Mouse (Mus musculus): ENCODE results near the gene Ankrd54. TPM values are rescaled to one million over a fixed set of nuclear protein-coding genes. Genes with fewer than 3 reads are reported as not detected.

Ankrd54 gene
- total and polyA plus RNA-seq, 3 experiments, result 21.8 to 38.6 (median 26.4) TPM

DNA sequence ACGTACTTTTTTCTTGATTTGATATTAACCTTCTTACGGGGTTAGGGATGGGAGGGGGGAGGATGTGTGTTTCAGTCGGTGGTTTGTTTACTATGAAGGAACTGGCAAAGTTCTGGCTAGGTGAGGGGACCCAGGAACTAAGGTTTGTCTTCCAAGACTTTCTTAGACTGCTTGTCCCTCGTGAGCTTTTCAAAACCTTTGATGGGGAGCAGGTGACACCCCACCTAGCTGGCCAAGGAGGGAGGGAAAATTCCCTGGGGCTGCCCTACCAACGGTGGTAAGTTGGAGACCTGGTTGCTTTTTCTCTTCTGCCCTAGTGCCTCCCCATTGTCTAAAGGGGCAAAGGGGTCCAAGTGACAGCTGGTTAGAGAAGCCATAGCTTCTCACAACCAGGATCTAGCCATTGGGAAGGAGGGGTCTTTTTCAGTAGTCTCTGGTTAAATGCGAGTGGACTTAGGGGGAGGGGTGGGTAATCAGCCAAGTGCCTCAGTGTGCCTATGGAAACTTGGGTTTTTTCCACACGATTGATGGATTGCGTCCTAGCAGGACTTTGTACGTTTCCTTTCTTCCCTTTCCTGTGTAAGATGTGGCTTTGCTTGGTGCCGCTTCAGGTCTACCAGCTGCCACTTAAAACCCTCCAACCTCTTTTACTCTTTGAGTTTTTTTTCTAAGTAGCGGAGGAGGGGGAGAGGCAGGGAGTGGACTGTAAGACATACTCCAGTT lies 33.0 kb downstream of the Ankrd54 start (continued):
- TF ChIP-seq POLR2AphosphoS2 (IDR thresholded peaks at IDR 0.05; ENCODE audit: low read depth, low read length) (no peak; the same call in 1 of the 2 replicates), ZMIZ1 (IDR thresholded peaks at IDR 0.05; ENCODE audit: low read depth, low read length) (no peak), CHD1 (IDR thresholded peaks at IDR 0.05; ENCODE audit: low read depth, low read length) (peak; percentile 72), RCOR1 (conservative IDR thresholded peaks at IDR 0.05; ENCODE audit: low read depth, low read length) (no peak), KAT2A (IDR thresholded peaks at IDR 0.05; ENCODE audit: insufficient replicate concordance, low read length) (no peak), GABPA (IDR thresholded peaks at IDR 0.05; ENCODE audit: insufficient replicate concordance, low read depth, low read length) (no peak), MEF2A (IDR thresholded peaks at IDR 0.05; ENCODE audit: borderline replicate concordance, low read depth, low read length) (no peak), MAX (IDR thresholded peaks at IDR 0.05; ENCODE audit: low read length) (no peak), UBTF (IDR thresholded peaks at IDR 0.05; ENCODE audit: low read depth, low read length) (0 out of 2 replicates have a peak, but pooled peaks have one; percentile 17), ETS1 (conservative IDR thresholded peaks at IDR 0.05; ENCODE audit: low read depth, low read length) (no peak), ELF1 (IDR thresholded peaks at IDR 0.05; ENCODE audit: low read depth, low read length) (no peak)

DNA sequence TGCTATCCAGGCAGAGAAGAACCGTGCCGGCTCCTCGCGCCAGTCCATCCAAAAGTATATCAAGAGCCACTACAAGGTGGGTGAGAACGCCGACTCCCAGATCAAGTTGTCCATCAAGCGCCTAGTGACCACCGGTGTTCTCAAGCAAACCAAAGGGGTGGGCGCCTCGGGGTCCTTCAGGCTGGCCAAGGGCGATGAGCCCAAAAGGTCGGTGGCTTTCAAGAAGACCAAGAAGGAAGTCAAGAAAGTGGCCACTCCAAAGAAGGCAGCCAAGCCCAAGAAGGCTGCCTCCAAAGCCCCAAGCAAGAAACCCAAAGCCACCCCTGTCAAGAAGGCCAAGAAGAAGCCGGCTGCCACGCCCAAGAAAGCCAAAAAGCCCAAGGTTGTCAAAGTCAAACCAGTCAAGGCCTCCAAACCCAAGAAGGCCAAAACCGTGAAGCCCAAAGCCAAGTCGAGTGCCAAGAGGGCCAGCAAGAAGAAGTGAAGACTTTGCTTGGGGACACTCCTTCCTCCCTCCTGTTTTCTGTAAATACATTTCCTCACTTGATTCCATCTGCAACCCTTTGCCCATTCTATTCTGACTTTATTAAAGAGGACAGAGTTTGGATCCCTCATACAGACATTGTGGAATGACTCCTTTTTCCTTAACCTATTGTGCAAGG lies 33.7 kb downstream of the Ankrd54 start:
- Histone ChIP-seq H3K27ac (ENCODE audit: insufficient read depth, low read depth) (peak overlapping the region; percentile 31), H3K27me3 (replicated peaks) (peaks cover 86% of the 10 kb centered on the region), H3K9me3 (replicated peaks; ENCODE audit: low read length) (peaks cover 9% of the 10 kb centered on the region), H3K4me3 (replicated peaks in 1 of 3; ENCODE audit: low read depth in 2 of 3, low read length in 2 of 3, poor library complexity in 1 of 3) (peak overlapping the region; percentile 46 to 68 (median 47)), H3K4me2 (ENCODE audit: insufficient read depth, low read depth, poor library complexity, severe bottlenecking) (peak overlapping the region; percentile 97), H3K36me3 (replicated peaks in 1 of 2; ENCODE audit: control insufficient read depth in 1 of 2, insufficient read depth in 1 of 2, low read length in 1 of 2) (no peaks in the 10 kb centered on the region), H3K79me2 (replicated peaks; ENCODE audit: control insufficient read depth, extremely low read depth, insufficient read depth, poor library complexity, severe bottlenecking) (no peaks in the 10 kb centered on the region), H3K9ac (ENCODE audit: insufficient read depth, low read depth) (peak overlapping the region; percentile 81), H3K4me1 (ENCODE audit: control insufficient read depth in 1 of 2, insufficient read depth in 2 of 2) (peaks cover 0 to 28% of the 10 kb centered on the region in 2 experiments; a peak in 2 of 4 replicates)
- TF ChIP-seq POLR2A (IDR thresholded peaks at IDR 0.05; ENCODE audit: low read depth, low read length), result no peak
- peak; percentile 46; the same call in 1 of the 2 replicates for TF ChIP-seq CHD1 (IDR thresholded peaks at IDR 0.05; ENCODE audit: low read depth, low read length)
- DNase-seq (ENCODE audit: extremely low read depth), result no peak
- in situ Hi-C loops (cut with MboI; ENCODE audit: low pct_ligation_motif_present, low pct_unique_long_range_greater_than_20kb, low sequenced_read_pairs) (no loop called here), dilution Hi-C loops (cut with MboI; ENCODE audit: extremely low pct_ligation_motif_present, extremely low pct_unique_long_range_greater_than_20kb, low sequenced_read_pairs) (no loop called here)

DNA sequence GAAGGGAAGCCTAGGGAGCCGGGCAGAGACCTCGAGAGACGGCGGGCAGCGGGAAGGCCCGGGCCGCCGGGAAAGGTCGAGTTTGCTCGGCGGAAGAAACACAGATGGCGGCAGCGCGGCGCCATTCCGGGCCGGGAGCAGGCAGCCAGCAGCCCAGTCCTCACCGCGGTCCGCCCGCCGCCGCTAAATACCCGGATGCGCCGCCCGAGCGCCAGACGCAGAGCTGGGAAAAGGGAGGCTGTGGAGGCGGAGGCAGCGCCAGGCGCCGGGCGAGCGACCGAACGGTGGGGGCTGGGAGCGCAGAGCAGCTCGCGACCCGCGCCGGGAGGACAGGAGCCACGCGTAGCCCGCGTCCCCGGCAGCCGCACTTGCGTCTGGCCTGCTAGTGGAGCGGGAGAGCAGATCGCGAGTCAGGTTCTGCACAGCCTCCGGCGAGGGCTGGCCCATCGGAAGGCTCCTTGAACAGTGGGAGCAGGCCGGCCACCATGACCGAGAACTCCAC lies 34.4 kb downstream of the Ankrd54 start, which contains the start of gene H1f0:
Gene H1f0, plus strand, starts transcription at position 214 of the 502 bp plus-strand sequence.
- Histone ChIP-seq H3K36me3 (replicated peaks in 1 of 2; ENCODE audit: control insufficient read depth in 1 of 2, insufficient read depth in 1 of 2, low read length in 1 of 2) (no peaks in the 10 kb centered on the region), H3K4me3 (replicated peaks in 1 of 3; ENCODE audit: low read depth in 2 of 3, low read length in 2 of 3, poor library complexity in 1 of 3) (peak within 1 kb of the TSS; percentile 46 to 68 (median 47)), H3K4me2 (ENCODE audit: insufficient read depth, low read depth, poor library complexity, severe bottlenecking) (peak within 1 kb of the TSS; percentile 97), H3K9ac (ENCODE audit: insufficient read depth, low read depth) (peak within 1 kb of the TSS; percentile 81), H3K27me3 (replicated peaks) (peaks cover 88% of the 10 kb centered on the region), H3K27ac (ENCODE audit: insufficient read depth, low read depth) (peak within 1 kb of the TSS; percentile 31), H3K4me1 (ENCODE audit: control insufficient read depth in 1 of 2, insufficient read depth in 2 of 2) (peaks cover 0 to 28% of the 10 kb centered on the region in 2 experiments; a peak in 2 of 4 replicates), H3K79me2 (replicated peaks; ENCODE audit: control insufficient read depth, extremely low read depth, insufficient read depth, poor library complexity, severe bottlenecking) (no peaks in the 10 kb centered on the region), H3K9me3 (replicated peaks; ENCODE audit: low read length) (peaks cover 9% of the 10 kb centered on the region)
- DNase-seq (ENCODE audit: extremely low read depth), result peak; percentile 52
- in situ Hi-C loops (cut with MboI; ENCODE audit: low pct_ligation_motif_present, low pct_unique_long_range_greater_than_20kb, low sequenced_read_pairs), result no loop called here
- TF ChIP-seq ELF1 (IDR thresholded peaks at IDR 0.05; ENCODE audit: low read depth, low read length), result peak; percentile 27; the same call in 1 of the 2 replicates
- TF ChIP-seq TCF12 (IDR thresholded peaks at IDR 0.05; ENCODE audit: low read depth, low read length), result peak; percentile 98
- no peak for TF ChIP-seq ZC3H11A (IDR thresholded peaks at IDR 0.05; ENCODE audit: low read depth, low read length)
- peak; percentile 64; the same call in 1 of the 2 replicates for TF ChIP-seq POLR2AphosphoS2 (IDR thresholded peaks at IDR 0.05; ENCODE audit: low read depth, low read length)
- peak; percentile 87 for TF ChIP-seq NELFE (IDR thresholded peaks at IDR 0.05; ENCODE audit: low read depth, low read length)
- peak; percentile 25; the same call in 1 of the 2 replicates for TF ChIP-seq HCFC1 (IDR thresholded peaks at IDR 0.05; ENCODE audit: low read depth, low read length)
- no peak for TF ChIP-seq IRF4 (IDR thresholded peaks at IDR 0.05; ENCODE audit: low read depth, low read length)
- TF ChIP-seq ZMIZ1 (IDR thresholded peaks at IDR 0.05; ENCODE audit: low read depth, low read length), result peak; percentile 99
- 0 out of 2 replicates have a peak, but pooled peaks have one; percentile 30 for TF ChIP-seq MEF2A (IDR thresholded peaks at IDR 0.05; ENCODE audit: borderline replicate concordance, low read depth, low read length)
- TF ChIP-seq MXI1 (IDR thresholded peaks at IDR 0.05; ENCODE audit: low read depth, low read length), result peak; percentile 52; the same call in 1 of the 2 replicates
- peak; percentile 84 for TF ChIP-seq POLR2A (IDR thresholded peaks at IDR 0.05; ENCODE audit: low read depth, low read length)
- TF ChIP-seq MAFK (IDR thresholded peaks at IDR 0.05; ENCODE audit: insufficient replicate concordance, low read length), result no peak
- peak; percentile 52; the same call in 1 of the 2 replicates for TF ChIP-seq TBP (conservative IDR thresholded peaks at IDR 0.05; ENCODE audit: low read depth, low read length)
- peak; percentile 75; the same call in 1 of the 2 replicates for TF ChIP-seq UBTF (IDR thresholded peaks at IDR 0.05; ENCODE audit: low read depth, low read length)
- TF ChIP-seq ETS1 (conservative IDR thresholded peaks at IDR 0.05; ENCODE audit: low read depth, low read length), result no peak
- peak; percentile 46 for TF ChIP-seq NRF1 (IDR thresholded peaks at IDR 0.05; ENCODE audit: low read depth, low read length)
- peak; percentile 44; the same call in 1 of the 2 replicates for TF ChIP-seq MAX (IDR thresholded peaks at IDR 0.05; ENCODE audit: low read length)
- peak; percentile 30; the same call in 1 of the 2 replicates for TF ChIP-seq MAZ (IDR thresholded peaks at IDR 0.05; ENCODE audit: low read depth, low read length)
- dilution Hi-C loops (cut with MboI; ENCODE audit: extremely low pct_ligation_motif_present, extremely low pct_unique_long_range_greater_than_20kb, low sequenced_read_pairs), result no loop called here
